Mouse (Mus musculus) MEL (cell line): ENCODE data around the gene Snrnp35. TPM values are rescaled to one million over a fixed set of nuclear protein-coding genes. Genes with fewer than 3 reads are reported as not detected.
A peak's percentile ranks its signal among the peaks of the same experiment; 100 is the strongest.

Source experiments
- DNase-seq: peaks from one replicate; pipeline ENCODE4 v3.0.0; 2011; ENCODE audit warnings: low read depth, low spot score
- H3K27ac ChIP-seq: 2 replicates; pipeline ENCODE4 v1.5.1; 2012; ENCODE audit warnings: low read depth, mild to moderate bottlenecking, control low read depth, low read length, moderate library complexity; ENCODE audit not compliant: control insufficient read depth
- H3K27me3 ChIP-seq, 2 experiments: fragments of 150-350 bp in 1 of 2; sonication (generic) in 1 of 2; 2 replicates each; pipeline ENCODE4 v1.6.1; 2012; ENCODE audit warnings: low read length in 2 of 2, mild to moderate bottlenecking in 2 of 2, improper control_type of control experiment in 1 of 2, moderate library complexity in 1 of 2; ENCODE audit not compliant: insufficient read depth in 2 of 2, control insufficient read depth in 1 of 2
- H3K36me3 ChIP-seq, 2 experiments: 2 replicates each; pipeline ENCODE4 v1.6.1; 2012 to 2014; ENCODE audit warnings: low read length in 2 of 2, improper control_type of control experiment in 1 of 2, inconsistent platforms in 1 of 2, mild to moderate bottlenecking in 1 of 2; ENCODE audit not compliant: insufficient read depth in 2 of 2, control insufficient read depth in 1 of 2
- H3K4me1 ChIP-seq, 2 experiments: fragments of 150-350 bp in 1 of 2; sonication (generic) in 1 of 2; 2 replicates each; pipeline ENCODE4 v1.6.1; 2012; ENCODE audit warnings: low read length in 2 of 2, improper control_type of control experiment in 1 of 2, mild to moderate bottlenecking in 1 of 2; ENCODE audit not compliant: insufficient read depth in 2 of 2, control insufficient read depth in 1 of 2
- H3K4me3 ChIP-seq, 2 experiments: fragments of 150-350 bp in 1 of 2; sonication (generic) in 1 of 2; 2 replicates each; pipeline ENCODE4 v1.5.1; 2012; ENCODE audit warnings: low read depth in 2 of 2, low read length in 2 of 2, mild to moderate bottlenecking in 2 of 2, moderate library complexity in 2 of 2, control low read depth in 1 of 2, improper control_type of control experiment in 1 of 2; ENCODE audit not compliant: control insufficient read depth in 1 of 2, insufficient read depth in 1 of 2
- H3K79me2 ChIP-seq: 2 replicates; pipeline ENCODE4 v1.6.1; 2012; ENCODE audit warnings: mild to moderate bottlenecking, low read length, moderate library complexity; ENCODE audit not compliant: control insufficient read depth, poor library complexity, insufficient read depth
- H3K9ac ChIP-seq: 2 replicates; pipeline ENCODE4 v1.6.1; 2012; ENCODE audit warnings: low read depth, mild to moderate bottlenecking, control low read depth, low read length, moderate library complexity; ENCODE audit not compliant: control insufficient read depth, poor library complexity, severe bottlenecking
- H3K9me3 ChIP-seq: fragments of 150-350 bp; sonication (generic); replicated peaks from 2 replicates; pipeline ENCODE4 v1.6.1; 2012; ENCODE audit warnings: mild to moderate bottlenecking, low read length, improper control_type of control experiment, moderate library complexity; ENCODE audit not compliant: insufficient read depth
- CHD1 ChIP-seq: IDR thresholded peaks from 2 replicates; pipeline ENCODE4 v1.6.1; 2012; ENCODE audit warnings: low read depth, mild to moderate bottlenecking, inconsistent platforms, low read length, improper control_type of control experiment
- CHD2 ChIP-seq: IDR thresholded peaks from 2 replicates; pipeline ENCODE4 v1.6.1; 2011; ENCODE audit warnings: low read length, improper control_type of control experiment
- CTCF ChIP-seq, 3 experiments: IDR thresholded peaks in 2 of 3; conservative IDR thresholded peaks in 1 of 3; 2 replicates each; pipeline ENCODE4 v1.5.1; 2011 to 2012; ENCODE audit warnings: low read length in 3 of 3, low read depth in 2 of 3, mild to moderate bottlenecking in 2 of 3, improper control_type of control experiment in 1 of 3, inconsistent platforms in 1 of 3, mixed read lengths in 1 of 3, moderate library complexity in 1 of 3; ENCODE audit not compliant: control insufficient read depth in 1 of 3, insufficient read depth in 1 of 3, poor library complexity in 1 of 3, severe bottlenecking in 1 of 3
- ELF1 ChIP-seq: IDR thresholded peaks from 2 replicates; pipeline ENCODE4 v1.6.1; 2014; ENCODE audit warnings: low read depth, mild to moderate bottlenecking, inconsistent platforms, low read length, improper control_type of control experiment, moderate library complexity
- EP300 ChIP-seq, 2 experiments: IDR thresholded peaks; 2 replicates each; pipeline ENCODE4 v1.6.1; 2011; ENCODE audit warnings: improper control_type of control experiment in 2 of 2, low read length in 2 of 2, low read depth in 1 of 2, mild to moderate bottlenecking in 1 of 2
- ETS1 ChIP-seq: IDR thresholded peaks from 2 replicates; pipeline ENCODE4 v1.6.1; 2012; ENCODE audit warnings: low read depth, mild to moderate bottlenecking, inconsistent platforms, low read length, improper control_type of control experiment, moderate library complexity
- GABPA ChIP-seq: IDR thresholded peaks from 2 replicates; pipeline ENCODE4 v1.6.1; 2012; ENCODE audit warnings: low read depth, mild to moderate bottlenecking, inconsistent platforms, low read length, improper control_type of control experiment, moderate library complexity
- JUND ChIP-seq: IDR thresholded peaks from 2 replicates; pipeline ENCODE4 v1.6.1; 2011; ENCODE audit warnings: low read depth, mild to moderate bottlenecking, improper control_type of control experiment, low read length
- KAT2A ChIP-seq: conservative IDR thresholded peaks from 2 replicates; pipeline ENCODE4 v1.6.1; 2012; ENCODE audit warnings: low read depth, low read length, improper control_type of control experiment, inconsistent platforms
- MAFK ChIP-seq: IDR thresholded peaks from 2 replicates; pipeline ENCODE4 v1.6.1; 2011; ENCODE audit warnings: low read depth, mild to moderate bottlenecking, low read length, improper control_type of control experiment, borderline replicate concordance
- MAX ChIP-seq: IDR thresholded peaks from 2 replicates; pipeline ENCODE4 v1.6.1; 2011; ENCODE audit warnings: low read length, improper control_type of control experiment
- MAZ ChIP-seq: IDR thresholded peaks from 2 replicates; pipeline ENCODE4 v1.6.1; 2012; ENCODE audit warnings: low read depth, mild to moderate bottlenecking, inconsistent platforms, low read length, improper control_type of control experiment
- MEF2A ChIP-seq: IDR thresholded peaks from 2 replicates; pipeline ENCODE4 v1.6.1; 2014; ENCODE audit warnings: low read depth, mild to moderate bottlenecking, inconsistent platforms, low read length, improper control_type of control experiment; ENCODE audit not compliant: poor library complexity, insufficient replicate concordance, severe bottlenecking; ENCODE audit errors: extremely low read depth
- MXI1 ChIP-seq: IDR thresholded peaks from 2 replicates; pipeline ENCODE4 v1.6.1; 2011; ENCODE audit warnings: mild to moderate bottlenecking, low read depth, low read length, improper control_type of control experiment
- MYB ChIP-seq: IDR thresholded peaks from 2 replicates; pipeline ENCODE4 v1.6.1; 2011; ENCODE audit warnings: mild to moderate bottlenecking, low read depth, low read length, improper control_type of control experiment
- MYC ChIP-seq: IDR thresholded peaks from 2 replicates; pipeline ENCODE4 v1.6.1; 2011; ENCODE audit warnings: low read depth, mild to moderate bottlenecking, low read length, improper control_type of control experiment, moderate library complexity
- NELFE ChIP-seq: IDR thresholded peaks from 2 replicates; pipeline ENCODE4 v1.6.1; 2011; ENCODE audit warnings: low read depth, low read length, improper control_type of control experiment
- NRF1 ChIP-seq: IDR thresholded peaks from 2 replicates; pipeline ENCODE4 v1.6.1; 2014; ENCODE audit warnings: low read depth, mild to moderate bottlenecking, inconsistent platforms, low read length, improper control_type of control experiment, moderate library complexity; ENCODE audit not compliant: poor library complexity, insufficient read depth, severe bottlenecking
- POLR2A ChIP-seq, 2 experiments: IDR thresholded peaks; 2 replicates each; pipeline ENCODE4 v1.6.1; 2011 to 2012; ENCODE audit warnings: low read length in 2 of 2, mild to moderate bottlenecking in 2 of 2, control low read depth in 1 of 2, improper control_type of control experiment in 1 of 2, low read depth in 1 of 2, moderate library complexity in 1 of 2; ENCODE audit not compliant: control insufficient read depth in 1 of 2, insufficient read depth in 1 of 2, poor library complexity in 1 of 2
- POLR2AphosphoS5 ChIP-seq: IDR thresholded peaks from 2 replicates; pipeline ENCODE4 v1.6.1; 2012; ENCODE audit warnings: low read depth, borderline replicate concordance, mild to moderate bottlenecking, inconsistent platforms, low read length, moderate library complexity, mixed read lengths
- SMC3 ChIP-seq: IDR thresholded peaks from 2 replicates; pipeline ENCODE4 v1.6.1; 2011; ENCODE audit warnings: low read depth, low read length, improper control_type of control experiment
- TBP ChIP-seq: IDR thresholded peaks from 2 replicates; pipeline ENCODE4 v1.8.0; 2011; ENCODE audit warnings: low read depth, low read length, improper control_type of control experiment
- TCF12 ChIP-seq: IDR thresholded peaks from 2 replicates; pipeline ENCODE4 v1.6.1; 2014; ENCODE audit warnings: low read depth, mild to moderate bottlenecking, inconsistent platforms, low read length, improper control_type of control experiment, moderate library complexity
- USF1 ChIP-seq: IDR thresholded peaks from 2 replicates; pipeline ENCODE4 v1.6.1; 2014; ENCODE audit warnings: low read depth, mild to moderate bottlenecking, inconsistent platforms, low read length, improper control_type of control experiment, moderate library complexity
- ZKSCAN1 ChIP-seq: IDR thresholded peaks from 2 replicates; pipeline ENCODE4 v1.6.1; 2012; ENCODE audit warnings: low read depth, mild to moderate bottlenecking, inconsistent platforms, low read length, improper control_type of control experiment, moderate library complexity
- ZMIZ1 ChIP-seq: IDR thresholded peaks from 2 replicates; pipeline ENCODE4 v1.6.1; 2012; ENCODE audit warnings: low read depth, mild to moderate bottlenecking, inconsistent platforms, low read length, improper control_type of control experiment, moderate library complexity
- polyA plus RNA-seq, 2 experiments: library from polyadenylated mRNA; stranded (reverse) in 1 of 2; unstranded in 1 of 2; fragments of >175 nt in 1 of 2; fragments of >200 nt in 1 of 2; gene quantifications; 2 replicates each; pipeline versions ENCODE4 v1.2.1 to v1.2.4; 2012; ENCODE audit warnings: low replicate concordance in 2 of 2, low read depth in 1 of 2; ENCODE audit not compliant: insufficient read length in 2 of 2, insufficient read depth in 1 of 2, missing spikeins in 1 of 2
- total RNA-seq: library from RNA; depleted of rRNA; stranded (reverse); fragments of 300-350 nt; gene quantifications from 2 replicates; pipeline ENCODE4 v1.2.3, GENCODE M21; 2012

The Snrnp35 gene
- total and polyA plus RNA-seq, 3 experiments = 11.7 to 18.3 TPM; not detected in 1

GRCm38 (mm10) chr5:124491732-124492131 is 8.8 kb downstream of the Snrnp35 start:
- Histone ChIP-seq H3K27me3 (no peaks in the 10 kb centered on the region), H3K36me3 (no peaks in the 10 kb centered on the region), H3K27ac (no peak overlapping the region), H3K9ac (no peak overlapping the region), H3K4me1 (no peaks in the 10 kb centered on the region), H3K9me3 (no peaks in the 10 kb centered on the region), H3K4me3 (no peak overlapping the region), H3K79me2 (no peaks in the 10 kb centered on the region)
- DNase-seq = no peak
- no peak for TF ChIP-seq USF1
- 0 out of 4 replicates have a peak, but pooled peaks of 1 of the 2 experiments have one; percentile 20 for TF ChIP-seq POLR2A (IDR thresholded peaks at IDR 0.05; ENCODE audit: control insufficient read depth in 1 of 2, insufficient read depth in 1 of 2, low read depth in 1 of 2, low read length in 2 of 2, poor library complexity in 1 of 2)

- Histone ChIP-seq H3K4me1 (no peaks in the 10 kb centered on the region), H3K9me3 (no peaks in the 10 kb centered on the region)
These were observed 9.7 kb downstream of the Snrnp35 start for GRCm38 (mm10) chr5:124492618-124493017.

GRCm38 (mm10) chr5:124493455-124493854 is 10.5 kb downstream of the Snrnp35 start:
- DNase-seq = no peak

More at GRCm38 (mm10) chr5:124492618-124493017, 9.7 kb downstream of the Snrnp35 start:
- no peak overlapping the region for H3K27ac ChIP-seq
- TF ChIP-seq NELFE (no peak), TBP (no peak), KAT2A (no peak), ZMIZ1 (no peak), TCF12 (no peak), MXI1 (no peak), MYC (no peak), ELF1 (no peak), MYB (no peak), ZKSCAN1 (no peak), GABPA (no peak), EP300 (IDR thresholded peaks at IDR 0.05; ENCODE audit: low read depth in 1 of 2, low read length in 2 of 2) (no peak), MEF2A (no peak), USF1 (no peak), ETS1 (no peak), CHD1 (no peak)
- no peaks in the 10 kb centered on the region for H3K36me3 ChIP-seq
- DNase-seq = no peak
- H3K79me2 ChIP-seq = no peaks in the 10 kb centered on the region
- no peaks in the 10 kb centered on the region for H3K27me3 ChIP-seq
- H3K9ac ChIP-seq = no peak overlapping the region
- H3K4me3 ChIP-seq = no peak overlapping the region

More at GRCm38 (mm10) chr5:124493455-124493854, 10.5 kb downstream of the Snrnp35 start:
- H3K27ac ChIP-seq = no peak overlapping the region
- H3K27me3 ChIP-seq = no peaks in the 10 kb centered on the region
- H3K9ac ChIP-seq = no peak overlapping the region
- no peaks in the 10 kb centered on the region for H3K79me2 ChIP-seq
- no peaks in the 10 kb centered on the region for H3K36me3 ChIP-seq
- no peaks in the 10 kb centered on the region for H3K4me1 ChIP-seq
- H3K4me3 ChIP-seq = no peak overlapping the region
- TF ChIP-seq EP300 (IDR thresholded peaks at IDR 0.05; ENCODE audit: low read depth in 1 of 2, low read length in 2 of 2) (no peak), KAT2A (no peak), POLR2AphosphoS5 (no peak), MAFK (no peak), MAZ (no peak), JUND (no peak), ZKSCAN1 (no peak), CHD2 (no peak), MYC (no peak), CTCF (IDR thresholded peaks at IDR 0.05 in 2 of 3, conservative IDR thresholded peaks at IDR 0.05 in 1 of 3; ENCODE audit: control insufficient read depth in 1 of 3, insufficient read depth in 1 of 3, low read depth in 2 of 3, low read length in 3 of 3, poor library complexity in 1 of 3, severe bottlenecking in 1 of 3) (no peak), MEF2A (no peak), NRF1 (no peak), USF1 (no peak), SMC3 (no peak), GABPA (no peak), MAX (no peak), CHD1 (no peak), NELFE (no peak)
- H3K9me3 ChIP-seq = no peaks in the 10 kb centered on the region
